Mouse (Mus musculus): ENCODE measurements at regions not wholly inside any gene's neighbourhood (a gene's known extent, or its start where the extent isn't known, plus 50 kb on each side); places are given as distances from the start of the nearest gene placed in this dataset.

DNA sequence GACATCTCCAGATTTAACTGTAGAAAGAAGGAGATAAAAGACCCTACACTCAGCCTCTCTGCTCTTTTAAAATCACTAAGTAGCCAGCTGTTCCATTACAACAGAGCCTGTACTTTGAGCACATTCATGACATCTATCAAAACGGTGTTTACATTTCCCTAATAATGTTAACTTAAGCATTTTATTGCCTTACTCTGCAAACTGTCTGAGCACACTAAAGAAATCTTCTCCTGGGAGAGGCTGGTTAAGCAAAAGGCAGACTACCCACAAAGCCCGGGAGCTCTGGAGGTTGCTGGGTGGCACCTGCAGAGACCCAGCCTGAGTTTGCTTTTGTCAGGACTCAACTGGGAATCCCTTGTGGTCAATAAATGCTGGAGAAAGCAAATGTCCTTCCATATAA lies 567.5 kb upstream of the Negr1 start:
- 67% methylated on average over 2 of the region's 2 CpGs for WGBS

DNA sequence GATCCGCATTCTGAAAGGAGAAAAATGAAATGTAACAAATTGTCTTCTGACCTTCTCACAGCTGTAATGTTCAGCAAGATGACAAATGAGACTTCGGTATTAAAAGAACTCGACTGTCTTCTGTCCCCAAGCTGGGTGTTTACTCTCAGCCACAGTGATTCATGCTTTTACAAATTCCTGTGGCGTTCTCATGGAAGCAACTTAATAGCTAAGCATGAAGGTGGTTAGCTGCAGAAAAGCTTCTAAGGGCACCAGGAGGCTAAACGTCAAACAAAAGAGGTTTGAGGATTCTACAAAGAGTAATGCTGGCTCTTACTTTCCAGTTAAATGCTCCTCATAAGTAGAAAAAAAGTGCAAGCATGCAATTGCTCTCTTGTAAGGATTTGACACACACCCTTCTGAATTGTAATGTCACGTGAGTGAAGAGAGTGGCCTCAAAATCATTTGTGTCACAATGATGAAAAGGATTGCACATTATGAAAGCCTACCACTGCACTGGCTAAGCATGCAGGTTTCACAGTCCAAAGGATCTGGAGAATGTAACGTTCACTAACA lies 543.8 kb upstream of the Negr1 start:
- H3K27ac ChIP-seq (replicated peaks), result no peak overlapping the region
- no peak for ATAC-seq (ENCODE audit: insufficient number of reproducible peaks, low FRiP score, low TSS enrichment, low read depth)
- no peaks in the 10 kb centered on the region for H3K9me3 ChIP-seq (replicated peaks)
- 58% methylated on average over 7 of the region's 7 CpGs for WGBS
- no peak overlapping the region for H3K9ac ChIP-seq
- H3K4me3 ChIP-seq (replicated peaks), result no peak overlapping the region
- H3K4me1 ChIP-seq, result no peaks in the 10 kb centered on the region
- H3K27me3 ChIP-seq, result no peaks in the 10 kb centered on the region
- no peaks in the 10 kb centered on the region for H3K36me3 ChIP-seq
- no peak overlapping the region for H3K4me2 ChIP-seq (replicated peaks)

More for the DNA sequence above, 567.5 kb upstream of the Negr1 start:
- Histone ChIP-seq H3K9me3 (replicated peaks) (no peaks in the 10 kb centered on the region), H3K27me3 (no peaks in the 10 kb centered on the region), H3K4me2 (replicated peaks) (no peak overlapping the region), H3K4me3 (replicated peaks) (no peak overlapping the region), H3K36me3 (no peaks in the 10 kb centered on the region), H3K9ac (no peak overlapping the region), H3K4me1 (no peaks in the 10 kb centered on the region), H3K27ac (replicated peaks) (no peak overlapping the region)
- no peak for ATAC-seq (ENCODE audit: insufficient number of reproducible peaks, low FRiP score, low TSS enrichment, low read depth)

DNA sequence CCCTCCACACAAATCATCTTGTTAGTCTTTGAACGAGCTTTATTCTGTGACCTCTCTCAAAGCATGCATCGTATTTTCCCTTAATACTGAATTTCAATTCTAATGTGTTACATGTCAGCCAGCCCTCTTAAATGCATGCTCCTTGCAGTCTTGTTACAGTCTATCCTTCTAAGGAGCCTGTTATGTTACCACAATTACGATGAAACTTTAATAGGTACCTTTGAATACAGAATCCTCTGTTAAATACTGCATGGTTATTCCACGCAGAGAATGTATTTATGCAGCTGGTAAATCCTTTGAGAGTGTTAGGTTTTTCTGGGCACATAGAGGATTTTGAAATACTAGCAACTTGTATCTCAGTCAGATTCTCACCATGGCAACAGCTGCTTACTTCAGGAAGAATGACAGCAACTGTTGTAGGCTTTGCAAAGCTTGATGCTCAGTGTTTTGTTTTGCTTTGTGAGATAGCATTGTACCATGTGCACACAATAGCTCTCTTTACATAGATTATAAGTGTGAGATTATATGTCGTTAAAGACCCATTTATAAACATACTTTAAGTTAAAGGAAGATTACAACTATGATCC lies 532.9 kb upstream of the Negr1 start:
- 68% methylated on average over 5 of the region's 5 CpGs for WGBS
- H3K9me3 ChIP-seq (replicated peaks), result no peaks in the 10 kb centered on the region
- ATAC-seq (ENCODE audit: insufficient number of reproducible peaks, low FRiP score, low TSS enrichment, low read depth), result no peak
- H3K4me2 ChIP-seq (replicated peaks), result no peak overlapping the region
- no peaks in the 10 kb centered on the region for H3K27me3 ChIP-seq
- no peak overlapping the region for H3K4me3 ChIP-seq (replicated peaks)
- no peak overlapping the region for H3K9ac ChIP-seq
- no peaks in the 10 kb centered on the region for H3K36me3 ChIP-seq
- no peaks in the 10 kb centered on the region for H3K4me1 ChIP-seq
- no peak overlapping the region for H3K27ac ChIP-seq (replicated peaks)

DNA sequence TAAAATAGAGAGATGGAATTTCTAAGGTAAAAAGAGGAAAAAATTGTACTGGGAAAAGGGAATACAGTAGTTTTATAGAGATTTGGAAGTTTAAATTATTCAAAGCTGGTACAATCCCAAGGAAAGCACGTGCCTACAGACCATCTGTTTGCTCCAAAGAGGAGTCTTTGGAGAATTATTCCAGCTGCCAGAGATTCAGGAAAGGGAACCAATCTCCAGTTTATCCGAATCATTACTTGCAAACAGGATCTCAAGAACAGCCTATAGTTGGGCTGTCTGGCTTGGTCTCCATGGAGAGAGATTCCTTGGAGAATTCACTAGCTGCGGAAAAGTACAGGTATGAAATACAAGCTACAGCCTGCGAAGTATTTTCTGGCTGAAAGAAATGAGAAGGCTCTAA lies 491.3 kb upstream of the Negr1 start:
- no peak for ATAC-seq (ENCODE audit: insufficient number of reproducible peaks, low FRiP score, low TSS enrichment, low read depth)
- H3K4me3 ChIP-seq (replicated peaks), result no peak overlapping the region
- WGBS, result 72% methylated on average over 4 of the region's 4 CpGs
- no peaks in the 10 kb centered on the region for H3K36me3 ChIP-seq
- H3K9me3 ChIP-seq (replicated peaks), result no peaks in the 10 kb centered on the region
- no peaks in the 10 kb centered on the region for H3K27me3 ChIP-seq
- H3K27ac ChIP-seq (replicated peaks), result no peak overlapping the region
- no peaks in the 10 kb centered on the region for H3K4me1 ChIP-seq
- H3K4me2 ChIP-seq (replicated peaks), result no peak overlapping the region
- no peak overlapping the region for H3K9ac ChIP-seq

DNA sequence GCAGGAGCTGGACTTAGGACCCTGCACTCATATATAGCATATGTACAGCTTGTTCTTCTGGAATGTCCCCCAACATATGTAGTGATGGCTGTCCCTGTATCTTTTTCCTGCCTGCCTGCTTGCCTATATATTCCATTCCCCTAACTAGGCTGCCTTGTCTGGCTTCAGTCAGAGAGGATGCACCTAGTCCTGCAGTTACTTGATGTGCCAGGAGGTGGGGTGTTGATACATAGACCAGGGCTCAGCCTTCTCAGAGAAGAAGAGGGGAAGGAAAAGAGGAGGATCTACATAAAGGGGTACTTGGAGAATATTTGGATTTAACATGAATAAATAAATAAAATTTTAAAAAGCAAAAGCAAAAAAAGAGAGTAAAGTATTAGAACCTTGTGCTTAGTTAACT lies 479.3 kb upstream of the Negr1 start:
- Histone ChIP-seq H3K4me1 (no peaks in the 10 kb centered on the region), H3K9me3 (replicated peaks) (no peaks in the 10 kb centered on the region), H3K27me3 (no peaks in the 10 kb centered on the region), H3K27ac (replicated peaks) (no peak overlapping the region), H3K36me3 (no peaks in the 10 kb centered on the region), H3K4me2 (replicated peaks) (no peak overlapping the region), H3K9ac (no peak overlapping the region), H3K4me3 (replicated peaks) (no peak overlapping the region)
- no peak for ATAC-seq (ENCODE audit: insufficient number of reproducible peaks, low FRiP score, low TSS enrichment, low read depth)

DNA sequence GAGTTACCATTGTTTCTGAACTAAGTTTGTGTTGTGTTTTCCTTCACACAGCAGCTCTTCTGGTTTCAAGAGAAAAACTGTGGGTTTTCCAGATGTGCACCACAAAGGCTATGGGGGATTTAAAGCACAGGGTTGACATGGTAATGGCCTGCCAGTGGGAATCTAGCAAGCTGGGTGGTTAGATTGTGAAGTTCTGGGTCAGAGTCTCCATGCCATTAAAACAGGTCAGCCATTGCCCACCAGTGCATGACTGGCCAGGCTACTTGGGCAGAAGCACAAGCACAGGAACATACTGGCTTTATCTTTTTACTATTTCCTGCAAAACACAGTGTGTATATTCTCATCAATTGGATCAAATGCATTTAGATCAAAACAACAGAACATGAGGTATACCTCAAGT lies 467.9 kb upstream of the Negr1 start:
- no peak for ATAC-seq (ENCODE audit: insufficient number of reproducible peaks, low FRiP score, low TSS enrichment, low read depth)
- Histone ChIP-seq H3K9me3 (replicated peaks) (no peaks in the 10 kb centered on the region), H3K4me3 (replicated peaks) (no peak overlapping the region), H3K27ac (replicated peaks) (no peak overlapping the region), H3K9ac (no peak overlapping the region), H3K27me3 (no peaks in the 10 kb centered on the region), H3K4me1 (no peaks in the 10 kb centered on the region), H3K4me2 (replicated peaks) (no peak overlapping the region), H3K36me3 (no peaks in the 10 kb centered on the region)

DNA sequence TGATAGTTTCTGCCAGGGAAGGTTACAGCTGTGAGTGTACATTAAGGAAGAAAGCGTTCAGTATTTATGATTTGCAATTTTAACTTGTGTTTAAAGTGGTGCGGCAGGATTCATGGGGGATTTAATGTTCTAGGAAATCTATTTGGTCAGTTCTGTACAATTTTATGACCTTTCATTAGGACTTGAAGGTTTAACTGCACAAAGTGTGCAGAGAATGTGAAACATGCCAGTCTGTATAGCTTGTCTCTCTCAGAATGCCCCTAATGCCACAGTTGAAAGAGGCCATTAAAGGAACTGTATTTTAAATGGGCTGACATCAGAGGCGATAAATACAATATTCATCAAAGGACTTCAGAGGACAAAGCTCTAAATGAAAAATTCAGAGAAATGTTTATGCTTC lies 466.6 kb upstream of the Negr1 start:
- 90% methylated on average over 3 of the region's 3 CpGs for WGBS
- Histone ChIP-seq H3K9ac (no peak overlapping the region), H3K27ac (replicated peaks) (no peak overlapping the region), H3K4me2 (replicated peaks) (no peak overlapping the region), H3K4me3 (replicated peaks) (no peak overlapping the region), H3K9me3 (replicated peaks) (no peaks in the 10 kb centered on the region), H3K4me1 (no peaks in the 10 kb centered on the region), H3K36me3 (no peaks in the 10 kb centered on the region), H3K27me3 (no peaks in the 10 kb centered on the region)
- ATAC-seq (ENCODE audit: insufficient number of reproducible peaks, low FRiP score, low TSS enrichment, low read depth), result no peak

DNA sequence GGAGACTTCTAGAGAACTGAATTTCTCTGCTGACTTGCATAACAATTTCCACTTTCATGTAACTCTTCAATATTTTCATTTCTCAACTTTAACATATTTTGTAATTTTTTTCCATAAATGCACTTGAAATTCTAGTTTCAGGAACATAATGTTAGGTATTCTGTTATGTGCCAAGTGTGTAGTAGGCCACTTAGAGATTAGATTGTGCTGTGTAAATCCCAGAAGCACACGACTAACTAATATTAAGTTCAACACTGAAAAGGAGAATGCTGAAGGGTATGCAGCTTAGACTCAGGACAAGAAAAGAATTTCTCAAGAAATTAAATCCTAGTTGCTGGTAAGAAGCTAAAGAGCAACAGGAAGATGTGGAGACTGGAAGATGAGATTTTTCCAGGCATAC lies 455.8 kb upstream of the Negr1 start:
- no peak for ATAC-seq (ENCODE audit: insufficient number of reproducible peaks, low FRiP score, low TSS enrichment, low read depth)
- Histone ChIP-seq H3K27ac (replicated peaks) (no peak overlapping the region), H3K36me3 (no peaks in the 10 kb centered on the region), H3K9me3 (replicated peaks) (no peaks in the 10 kb centered on the region), H3K4me1 (no peaks in the 10 kb centered on the region), H3K27me3 (no peaks in the 10 kb centered on the region), H3K4me3 (replicated peaks) (no peak overlapping the region), H3K9ac (no peak overlapping the region), H3K4me2 (replicated peaks) (no peak overlapping the region)
- WGBS, result 78% methylated on average over 1 of the region's 1 CpGs

DNA sequence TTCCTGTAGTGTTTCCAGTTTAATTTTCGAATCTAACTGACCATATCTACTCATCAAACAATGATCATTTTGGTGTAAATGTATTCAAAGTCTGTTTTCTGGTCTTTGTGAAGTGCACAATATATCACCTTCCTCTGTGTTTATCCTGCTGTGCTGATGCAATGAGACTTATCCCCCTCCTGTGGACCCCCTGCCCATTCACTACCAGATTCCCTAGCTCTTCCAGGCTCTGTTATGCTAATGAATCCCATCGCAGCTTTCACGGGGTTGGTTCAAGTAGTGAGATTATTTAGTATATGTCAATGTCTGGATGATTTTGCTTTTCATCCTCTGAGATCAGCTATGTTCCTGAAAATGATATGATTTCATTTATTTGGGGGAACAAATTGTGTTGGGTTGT lies 441.3 kb upstream of the Negr1 start:
- 31% methylated on average over 3 of the region's 3 CpGs for WGBS

DNA sequence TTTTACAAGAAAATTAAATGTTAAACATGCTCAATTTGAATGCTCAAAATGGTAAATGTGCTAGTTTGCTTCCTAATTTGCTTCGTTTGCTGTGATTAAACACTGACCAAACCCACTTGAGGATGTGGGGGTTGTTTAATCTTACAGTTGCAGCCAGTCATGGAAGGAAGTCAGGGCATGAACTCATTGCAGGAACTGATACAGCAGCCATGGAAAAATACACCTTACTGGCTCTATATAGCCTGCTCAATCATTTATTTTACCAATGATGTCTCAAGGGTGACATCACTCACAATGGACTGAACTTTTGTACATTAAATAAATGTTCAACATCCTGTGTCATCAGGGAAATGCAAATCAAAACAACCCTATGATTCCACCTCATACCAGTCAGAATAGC lies 430.0 kb upstream of the Negr1 start:
- no peak overlapping the region for H3K4me3 ChIP-seq (replicated peaks)
- WGBS, result 54% methylated on average over 1 of the region's 1 CpGs
- no peaks in the 10 kb centered on the region for H3K9me3 ChIP-seq (replicated peaks)
- no peaks in the 10 kb centered on the region for H3K27me3 ChIP-seq
- H3K4me1 ChIP-seq, result no peaks in the 10 kb centered on the region
- H3K4me2 ChIP-seq (replicated peaks), result no peak overlapping the region
- H3K9ac ChIP-seq, result no peak overlapping the region
- H3K27ac ChIP-seq (replicated peaks), result no peak overlapping the region
- no peak for ATAC-seq (ENCODE audit: insufficient number of reproducible peaks, low FRiP score, low TSS enrichment, low read depth)
- no peaks in the 10 kb centered on the region for H3K36me3 ChIP-seq

More for the DNA sequence above, 441.3 kb upstream of the Negr1 start:
- no peak overlapping the region for H3K4me3 ChIP-seq (replicated peaks)
- no peaks in the 10 kb centered on the region for H3K9me3 ChIP-seq (replicated peaks)
- H3K9ac ChIP-seq, result no peak overlapping the region
- H3K4me1 ChIP-seq, result no peaks in the 10 kb centered on the region
- no peak for ATAC-seq (ENCODE audit: insufficient number of reproducible peaks, low FRiP score, low TSS enrichment, low read depth)
- no peak overlapping the region for H3K27ac ChIP-seq (replicated peaks)
- H3K36me3 ChIP-seq, result no peaks in the 10 kb centered on the region
- no peak overlapping the region for H3K4me2 ChIP-seq (replicated peaks)
- no peaks in the 10 kb centered on the region for H3K27me3 ChIP-seq

DNA sequence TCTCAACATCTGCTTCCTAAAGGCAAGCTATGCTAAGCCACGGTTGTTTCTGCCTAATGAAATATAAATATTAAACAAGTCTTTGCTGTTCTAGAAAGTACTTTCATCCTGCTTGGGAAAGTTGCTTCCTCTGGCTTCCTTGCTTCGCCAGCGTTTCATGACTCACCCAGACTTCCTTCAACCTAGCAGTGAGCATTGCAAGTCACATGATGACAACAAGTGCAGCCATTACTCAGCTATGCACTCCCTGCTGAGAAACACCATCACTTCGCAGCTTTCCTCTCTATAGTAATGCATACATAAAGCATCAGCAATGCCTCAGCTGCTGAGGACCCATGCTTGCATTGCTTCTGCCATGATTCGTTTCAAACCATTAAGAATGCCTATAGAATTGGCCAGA lies 420.2 kb upstream of the Negr1 start:
- ATAC-seq (ENCODE audit: insufficient number of reproducible peaks, low FRiP score, low TSS enrichment, low read depth), result no peak
- no peak overlapping the region for H3K27ac ChIP-seq (replicated peaks)
- 53% methylated on average over 5 of the region's 5 CpGs for WGBS
- H3K4me1 ChIP-seq, result no peaks in the 10 kb centered on the region
- H3K27me3 ChIP-seq, result no peaks in the 10 kb centered on the region
- no peaks in the 10 kb centered on the region for H3K9me3 ChIP-seq (replicated peaks)
- no peak overlapping the region for H3K4me3 ChIP-seq (replicated peaks)
- no peak overlapping the region for H3K4me2 ChIP-seq (replicated peaks)
- H3K9ac ChIP-seq, result no peak overlapping the region
- no peaks in the 10 kb centered on the region for H3K36me3 ChIP-seq

DNA sequence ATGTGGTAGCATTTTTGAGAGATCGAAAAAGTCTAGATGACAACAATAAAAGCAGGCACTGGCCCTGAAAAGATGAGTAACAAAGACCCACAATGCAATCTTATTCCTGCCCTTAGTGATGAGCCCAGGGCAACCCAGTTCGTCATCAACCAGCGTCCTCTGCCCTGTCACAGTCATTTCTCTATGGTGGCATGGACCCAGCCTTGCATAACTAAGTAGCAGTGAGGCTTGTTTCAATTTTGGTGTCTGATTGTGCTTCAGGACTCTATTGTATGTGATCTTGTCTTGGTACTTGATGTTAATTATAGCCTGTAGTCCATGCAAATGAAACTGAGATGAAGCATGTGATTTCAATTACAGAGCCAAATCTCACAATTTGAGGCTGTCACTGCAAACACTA lies 412.3 kb upstream of the Negr1 start:
- no peak overlapping the region for H3K27ac ChIP-seq (replicated peaks)
- no peaks in the 10 kb centered on the region for H3K4me1 ChIP-seq
- no peak overlapping the region for H3K4me2 ChIP-seq (replicated peaks)
- 67% methylated on average over 3 of the region's 3 CpGs for WGBS
- ATAC-seq (ENCODE audit: insufficient number of reproducible peaks, low FRiP score, low TSS enrichment, low read depth), result no peak
- H3K27me3 ChIP-seq, result no peaks in the 10 kb centered on the region
- no peak overlapping the region for H3K9ac ChIP-seq
- no peaks in the 10 kb centered on the region for H3K36me3 ChIP-seq
- H3K4me3 ChIP-seq (replicated peaks), result no peak overlapping the region
- H3K9me3 ChIP-seq (replicated peaks), result no peaks in the 10 kb centered on the region
